Mouse (Mus musculus): Measurements from ENCODE around the gene Gpbar1.
A peak's percentile ranks its signal among the peaks of the same experiment; 100 is the strongest.
"Not testable (repeated sequence)": the region's sequence is repeated elsewhere in the genome, so short reads cannot be mapped to it uniquely, and the experiment has no call there.

Gene Gpbar1

DNA sequence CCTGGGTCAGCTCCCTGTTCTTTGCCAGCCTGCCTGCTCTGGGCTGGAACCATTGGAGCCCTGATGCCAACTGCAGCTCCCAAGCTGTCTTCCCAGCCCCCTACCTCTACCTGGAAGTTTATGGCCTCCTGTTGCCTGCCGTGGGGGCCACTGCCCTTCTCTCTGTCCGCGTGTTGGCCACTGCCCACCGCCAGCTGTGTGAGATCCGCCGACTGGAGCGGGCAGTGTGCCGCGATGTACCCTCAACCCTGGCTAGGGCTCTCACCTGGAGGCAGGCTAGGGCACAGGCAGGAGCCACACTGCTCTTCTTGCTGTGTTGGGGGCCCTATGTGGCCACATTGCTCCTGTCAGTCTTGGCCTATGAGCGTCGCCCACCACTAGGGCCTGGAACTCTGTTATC, 638 bp downstream of the Gpbar1 start:
- DNase-seq, result no peak

GRCm38 (mm10) chr1:74280591-74281325, 2.4 kb downstream of the Gpbar1 start:
- no peak for DNase-seq

DNA sequence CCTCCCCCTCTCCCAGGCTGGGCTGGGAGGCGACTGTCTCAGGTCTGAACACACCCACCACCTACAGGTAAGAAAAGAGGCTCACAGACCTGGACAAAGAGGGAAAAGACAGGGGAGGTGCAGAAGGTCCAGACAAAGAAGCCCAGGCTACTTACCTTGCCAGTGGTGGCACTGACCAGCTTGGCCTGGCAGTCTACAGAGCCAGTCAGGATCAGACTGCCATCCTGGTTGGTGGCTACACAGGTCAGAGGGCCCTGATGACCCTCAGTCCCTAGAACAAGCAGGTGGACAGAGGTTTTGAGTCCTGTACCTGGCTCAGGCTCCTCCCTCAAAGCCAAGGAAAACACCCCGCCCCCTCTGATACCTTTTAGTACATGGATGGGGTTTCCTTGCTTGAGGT, 3.0 kb downstream of the Gpbar1 start:
- DNase-seq, result no peak

GRCm38 (mm10) chr1:74281886-74282285, 3.5 kb downstream of the Gpbar1 start:
- no peak for DNase-seq

GRCm38 (mm10) chr1:74282896-74283625, 4.7 kb downstream of the Gpbar1 start:
- no peak for DNase-seq

DNA sequence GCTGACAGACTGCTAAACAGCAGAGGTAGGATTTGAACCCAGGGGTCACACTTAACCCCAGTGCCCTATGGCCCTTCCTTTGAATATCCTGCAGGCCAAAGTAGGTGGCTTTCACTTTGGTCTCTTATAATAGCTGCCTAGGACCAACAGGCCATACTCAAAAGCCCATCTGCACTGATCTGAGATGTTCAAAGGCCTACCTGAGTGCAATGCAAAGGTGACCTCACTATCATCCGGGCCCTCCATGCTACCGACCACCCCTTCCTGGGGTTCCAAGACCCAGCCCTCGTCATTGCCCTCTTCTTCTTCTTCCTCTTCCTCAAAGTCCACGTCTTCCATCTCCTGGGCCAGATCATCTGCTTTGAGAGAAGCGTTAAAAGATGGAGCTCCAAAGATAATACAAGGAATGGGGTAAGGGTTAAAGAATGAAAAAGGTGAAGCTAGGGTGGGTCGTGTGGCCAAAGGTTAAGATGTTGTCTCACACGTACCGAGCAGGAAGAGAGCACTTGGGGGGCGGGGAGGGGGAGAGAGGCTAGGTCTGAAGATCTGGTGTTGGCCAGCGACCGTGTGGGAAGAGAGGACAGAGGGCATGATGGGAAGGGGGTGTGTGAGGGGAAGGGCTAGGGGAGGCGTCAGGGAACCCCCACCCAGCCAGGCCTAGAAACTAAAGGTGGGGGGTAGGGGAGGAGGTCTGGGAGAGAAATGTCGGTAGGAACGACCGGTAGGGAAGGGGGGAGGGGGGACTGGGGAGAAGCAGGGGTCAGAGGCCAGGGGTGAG, 5.5 kb downstream of the Gpbar1 start:
- peak; percentile 67 for DNase-seq

DNA sequence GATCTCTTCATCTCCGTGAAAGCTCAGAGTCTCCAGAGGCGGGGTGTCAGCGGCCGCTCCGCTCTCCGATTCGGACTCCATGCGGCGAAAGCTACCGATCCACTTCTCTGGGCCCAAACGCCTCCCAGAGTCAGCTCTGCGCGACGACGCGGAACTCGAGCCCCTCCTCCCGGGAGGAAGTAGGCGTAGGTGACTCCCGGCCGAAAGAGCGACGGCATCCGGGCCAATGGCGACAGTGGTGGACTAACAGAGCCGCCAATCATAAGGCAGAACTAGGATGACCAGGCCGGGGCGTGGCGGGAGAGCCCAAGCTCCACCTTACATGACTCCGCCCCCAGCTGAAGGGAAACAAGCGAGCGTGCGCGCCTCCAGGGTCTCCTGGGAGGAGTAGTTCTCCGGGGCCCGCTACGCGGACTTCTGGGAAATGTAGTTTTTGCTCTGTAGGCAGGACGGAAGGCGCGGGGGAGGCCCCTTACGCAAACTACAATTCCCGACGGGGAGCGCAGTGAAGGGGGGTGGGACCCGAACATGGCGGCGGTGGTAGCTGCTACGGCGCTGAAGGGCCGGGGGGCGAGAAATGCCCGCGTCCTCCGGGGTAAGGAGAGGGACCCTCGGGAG, 6.3 kb downstream of the Gpbar1 start, which contains the start of the genes Aamp and Pnkd:
Gene Aamp, minus strand, starts transcription at position 196 of the 618 bp plus-strand sequence.
Gene Pnkd, plus strand, starts transcription at position 388 of the 618 bp plus-strand sequence.
- DNase-seq, result peak; percentile 99

GRCm38 (mm10) chr1:74285212-74286010, 7.1 kb downstream of the Gpbar1 start:
- DNase-seq, result no peak

- not testable (repeated sequence) for DNase-seq
These were observed 8.7 kb downstream of the Gpbar1 start for GRCm38 (mm10) chr1:74286869-74287607.

DNA sequence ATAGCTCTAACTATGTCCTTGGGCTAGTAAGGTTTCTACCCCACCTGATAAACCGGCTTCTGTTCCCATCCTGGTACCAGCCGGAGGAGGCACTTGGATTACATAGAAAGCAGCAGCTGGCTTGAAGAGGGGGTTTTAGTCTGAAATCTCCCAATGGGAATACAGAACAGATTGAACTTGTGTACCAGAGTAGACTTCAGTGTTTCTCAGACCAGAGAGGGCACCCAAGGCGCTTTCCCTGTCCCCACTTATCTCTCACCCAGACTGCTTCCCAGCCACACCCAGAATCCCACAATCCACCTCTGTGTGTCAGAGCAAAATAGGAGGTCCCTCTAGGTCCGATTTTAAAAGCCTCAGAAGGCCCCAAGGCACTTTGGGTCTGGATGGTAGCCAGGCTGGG, 10.0 kb downstream of the Gpbar1 start:
- DNase-seq, result no peak

- DNase-seq, result no peak
These were observed 10.9 kb downstream of the Gpbar1 start for GRCm38 (mm10) chr1:74289248-74289647.

GRCm38 (mm10) chr1:74289740-74290139, 11.4 kb downstream of the Gpbar1 start:
- DNase-seq, result no peak

- no peak for DNase-seq
These were observed 11.8 kb downstream of the Gpbar1 start for GRCm38 (mm10) chr1:74290141-74290540.

- DNase-seq, result no peak
These were observed 14.1 kb downstream of the Gpbar1 start for GRCm38 (mm10) chr1:74292331-74293020.

DNA sequence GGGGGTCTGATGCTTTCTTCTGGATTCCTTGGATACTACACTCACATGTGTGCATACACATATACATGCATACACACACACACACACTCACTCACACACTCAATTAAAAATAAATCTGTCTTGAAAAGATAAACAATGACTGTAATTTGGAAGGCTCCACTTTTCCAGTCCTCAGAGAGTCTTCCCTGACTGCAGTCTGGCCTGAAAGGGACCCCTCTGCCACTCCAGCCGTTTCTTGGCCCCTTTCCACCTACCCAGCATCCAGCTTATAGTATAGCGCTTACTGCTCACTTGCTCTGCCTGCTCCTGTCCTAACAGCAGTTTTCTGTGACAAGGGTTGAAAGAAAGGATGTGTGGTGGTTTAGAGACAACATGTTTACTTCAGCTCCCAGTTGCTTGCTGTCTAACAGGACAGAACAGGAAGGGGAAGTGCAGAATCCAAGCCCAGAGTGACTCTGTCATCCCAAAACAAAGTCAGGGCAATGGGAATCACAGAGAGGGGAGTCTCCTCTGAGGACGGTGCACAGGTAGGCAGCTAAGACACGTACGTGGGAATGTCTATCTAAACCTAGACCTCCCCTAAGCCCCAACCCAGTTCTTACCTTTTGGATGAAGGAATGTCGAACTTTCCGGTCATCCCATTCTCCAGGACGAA, 15.1 kb downstream of the Gpbar1 start:
- DNase-seq, result no peak

GRCm38 (mm10) chr1:74294090-74294643, 15.8 kb downstream of the Gpbar1 start:
- no peak for DNase-seq

DNA sequence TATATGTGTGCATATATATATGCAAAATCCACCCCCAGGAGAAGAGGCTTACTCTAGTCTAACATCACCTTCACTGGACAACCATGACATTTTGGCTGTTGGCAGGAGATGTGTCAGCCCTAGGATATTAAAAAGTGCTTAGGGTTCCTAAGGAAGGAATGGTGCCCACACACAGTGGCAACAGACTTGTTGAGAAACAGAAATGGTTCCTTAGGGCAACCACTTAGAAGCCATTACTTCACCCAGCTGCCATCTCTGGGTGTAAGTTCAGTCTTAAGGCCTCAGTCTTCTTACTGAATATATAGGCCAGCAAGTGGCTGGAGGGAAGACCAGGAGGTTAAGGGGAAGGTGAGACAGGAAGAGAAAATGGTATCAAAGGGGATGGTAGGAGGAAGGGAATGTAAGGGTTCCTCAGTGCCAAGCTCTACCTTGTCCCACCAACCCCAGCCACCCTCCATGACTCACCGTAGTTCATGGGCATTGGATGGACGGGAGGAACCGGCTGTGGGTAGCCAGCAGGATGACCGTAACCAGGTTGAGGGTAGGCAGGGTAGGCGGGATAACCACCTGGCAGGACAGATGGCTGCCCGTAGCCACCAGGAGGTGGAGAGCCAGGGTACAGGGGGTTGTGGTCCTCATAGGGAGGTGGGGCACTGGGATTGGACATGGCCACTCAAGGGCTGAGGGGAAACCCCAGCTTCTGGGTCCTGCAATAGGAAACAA, 16.5 kb downstream of the Gpbar1 start:
- no peak for DNase-seq

GRCm38 (mm10) chr1:74295456-74296171, 17.3 kb downstream of the Gpbar1 start:
- DNase-seq, result no peak
